Mouse (Mus musculus) MEL (cell line): ENCODE measurements around the gene 6430628N08Rik. TPM values are rescaled to one million over a fixed set of nuclear protein-coding genes. Genes with fewer than 3 reads are reported as not detected.

Source experiments
- DNase-seq: peaks from one replicate; pipeline ENCODE4 v3.0.0; 2011; ENCODE audit warnings: low read depth, low spot score
- H3K27ac ChIP-seq: 2 replicates; pipeline ENCODE4 v1.5.1; 2012; ENCODE audit warnings: low read depth, mild to moderate bottlenecking, control low read depth, low read length, moderate library complexity; ENCODE audit not compliant: control insufficient read depth
- H3K27me3 ChIP-seq, 2 experiments: fragments of 150-350 bp in 1 of 2; sonication (generic) in 1 of 2; 2 replicates each; pipeline ENCODE4 v1.6.1; 2012; ENCODE audit warnings: low read length in 2 of 2, mild to moderate bottlenecking in 2 of 2, improper control_type of control experiment in 1 of 2, moderate library complexity in 1 of 2; ENCODE audit not compliant: insufficient read depth in 2 of 2, control insufficient read depth in 1 of 2
- H3K36me3 ChIP-seq, 2 experiments: 2 replicates each; pipeline ENCODE4 v1.6.1; 2012 to 2014; ENCODE audit warnings: low read length in 2 of 2, improper control_type of control experiment in 1 of 2, inconsistent platforms in 1 of 2, mild to moderate bottlenecking in 1 of 2; ENCODE audit not compliant: insufficient read depth in 2 of 2, control insufficient read depth in 1 of 2
- H3K4me1 ChIP-seq, 2 experiments: fragments of 150-350 bp in 1 of 2; sonication (generic) in 1 of 2; 2 replicates each; pipeline ENCODE4 v1.6.1; 2012; ENCODE audit warnings: low read length in 2 of 2, improper control_type of control experiment in 1 of 2, mild to moderate bottlenecking in 1 of 2; ENCODE audit not compliant: insufficient read depth in 2 of 2, control insufficient read depth in 1 of 2
- H3K4me3 ChIP-seq, 2 experiments: fragments of 150-350 bp in 1 of 2; sonication (generic) in 1 of 2; 2 replicates each; pipeline ENCODE4 v1.5.1; 2012; ENCODE audit warnings: low read depth in 2 of 2, low read length in 2 of 2, mild to moderate bottlenecking in 2 of 2, moderate library complexity in 2 of 2, control low read depth in 1 of 2, improper control_type of control experiment in 1 of 2; ENCODE audit not compliant: control insufficient read depth in 1 of 2, insufficient read depth in 1 of 2
- H3K79me2 ChIP-seq: 2 replicates; pipeline ENCODE4 v1.6.1; 2012; ENCODE audit warnings: mild to moderate bottlenecking, low read length, moderate library complexity; ENCODE audit not compliant: control insufficient read depth, poor library complexity, insufficient read depth
- H3K9ac ChIP-seq: 2 replicates; pipeline ENCODE4 v1.6.1; 2012; ENCODE audit warnings: low read depth, mild to moderate bottlenecking, control low read depth, low read length, moderate library complexity; ENCODE audit not compliant: control insufficient read depth, poor library complexity, severe bottlenecking
- H3K9me3 ChIP-seq: fragments of 150-350 bp; sonication (generic); replicated peaks from 2 replicates; pipeline ENCODE4 v1.6.1; 2012; ENCODE audit warnings: mild to moderate bottlenecking, low read length, improper control_type of control experiment, moderate library complexity; ENCODE audit not compliant: insufficient read depth
- CHD1 ChIP-seq: IDR thresholded peaks from 2 replicates; pipeline ENCODE4 v1.6.1; 2012; ENCODE audit warnings: low read depth, mild to moderate bottlenecking, inconsistent platforms, low read length, improper control_type of control experiment
- CHD2 ChIP-seq: IDR thresholded peaks from 2 replicates; pipeline ENCODE4 v1.6.1; 2011; ENCODE audit warnings: low read length, improper control_type of control experiment
- E2F4 ChIP-seq: IDR thresholded peaks from 2 replicates; pipeline ENCODE4 v1.6.1; 2011; ENCODE audit warnings: low read depth, low read length, improper control_type of control experiment, borderline replicate concordance
- HCFC1 ChIP-seq: IDR thresholded peaks from 2 replicates; pipeline ENCODE4 v1.6.1; 2012; ENCODE audit warnings: low read depth, mild to moderate bottlenecking, inconsistent platforms, low read length, improper control_type of control experiment, moderate library complexity
- JUND ChIP-seq: IDR thresholded peaks from 2 replicates; pipeline ENCODE4 v1.6.1; 2011; ENCODE audit warnings: low read depth, mild to moderate bottlenecking, improper control_type of control experiment, low read length
- MAFK ChIP-seq: IDR thresholded peaks from 2 replicates; pipeline ENCODE4 v1.6.1; 2011; ENCODE audit warnings: low read depth, mild to moderate bottlenecking, low read length, improper control_type of control experiment, borderline replicate concordance
- MAX ChIP-seq: IDR thresholded peaks from 2 replicates; pipeline ENCODE4 v1.6.1; 2011; ENCODE audit warnings: low read length, improper control_type of control experiment
- MAZ ChIP-seq: IDR thresholded peaks from 2 replicates; pipeline ENCODE4 v1.6.1; 2012; ENCODE audit warnings: low read depth, mild to moderate bottlenecking, inconsistent platforms, low read length, improper control_type of control experiment
- MEF2A ChIP-seq: IDR thresholded peaks from 2 replicates; pipeline ENCODE4 v1.6.1; 2014; ENCODE audit warnings: low read depth, mild to moderate bottlenecking, inconsistent platforms, low read length, improper control_type of control experiment; ENCODE audit not compliant: poor library complexity, insufficient replicate concordance, severe bottlenecking; ENCODE audit errors: extremely low read depth
- MXI1 ChIP-seq: IDR thresholded peaks from 2 replicates; pipeline ENCODE4 v1.6.1; 2011; ENCODE audit warnings: mild to moderate bottlenecking, low read depth, low read length, improper control_type of control experiment
- MYB ChIP-seq: IDR thresholded peaks from 2 replicates; pipeline ENCODE4 v1.6.1; 2011; ENCODE audit warnings: mild to moderate bottlenecking, low read depth, low read length, improper control_type of control experiment
- MYC ChIP-seq: IDR thresholded peaks from 2 replicates; pipeline ENCODE4 v1.6.1; 2011; ENCODE audit warnings: low read depth, mild to moderate bottlenecking, low read length, improper control_type of control experiment, moderate library complexity
- NELFE ChIP-seq: IDR thresholded peaks from 2 replicates; pipeline ENCODE4 v1.6.1; 2011; ENCODE audit warnings: low read depth, low read length, improper control_type of control experiment
- NRF1 ChIP-seq: IDR thresholded peaks from 2 replicates; pipeline ENCODE4 v1.6.1; 2014; ENCODE audit warnings: low read depth, mild to moderate bottlenecking, inconsistent platforms, low read length, improper control_type of control experiment, moderate library complexity; ENCODE audit not compliant: poor library complexity, insufficient read depth, severe bottlenecking
- POLR2A ChIP-seq, 2 experiments: IDR thresholded peaks; 2 replicates each; pipeline ENCODE4 v1.6.1; 2011 to 2012; ENCODE audit warnings: low read length in 2 of 2, mild to moderate bottlenecking in 2 of 2, control low read depth in 1 of 2, improper control_type of control experiment in 1 of 2, low read depth in 1 of 2, moderate library complexity in 1 of 2; ENCODE audit not compliant: control insufficient read depth in 1 of 2, insufficient read depth in 1 of 2, poor library complexity in 1 of 2
- POLR2AphosphoS2 ChIP-seq: IDR thresholded peaks from 2 replicates; pipeline ENCODE4 v1.6.1; 2011; ENCODE audit warnings: low read length, improper control_type of control experiment
- POLR2AphosphoS5 ChIP-seq: IDR thresholded peaks from 2 replicates; pipeline ENCODE4 v1.6.1; 2012; ENCODE audit warnings: low read depth, borderline replicate concordance, mild to moderate bottlenecking, inconsistent platforms, low read length, moderate library complexity, mixed read lengths
- RAD21 ChIP-seq: IDR thresholded peaks from 2 replicates; pipeline ENCODE4 v1.6.1; 2011; ENCODE audit warnings: mild to moderate bottlenecking, low read depth, low read length, improper control_type of control experiment
- RCOR1 ChIP-seq: IDR thresholded peaks from 2 replicates; pipeline ENCODE4 v1.6.1; 2012; ENCODE audit warnings: low read depth, mild to moderate bottlenecking, inconsistent platforms, low read length, improper control_type of control experiment
- SIN3A ChIP-seq: IDR thresholded peaks from 2 replicates; pipeline ENCODE4 v1.6.1; 2012; ENCODE audit warnings: low read length, improper control_type of control experiment, inconsistent platforms
- SMC3 ChIP-seq: IDR thresholded peaks from 2 replicates; pipeline ENCODE4 v1.6.1; 2011; ENCODE audit warnings: low read depth, low read length, improper control_type of control experiment
- TAL1 ChIP-seq: IDR thresholded peaks from 2 replicates; pipeline ENCODE4 v1.6.1; 2012; ENCODE audit warnings: mild to moderate bottlenecking, inconsistent platforms, low read length, moderate library complexity, mixed read lengths
- UBTF ChIP-seq: IDR thresholded peaks from 2 replicates; pipeline ENCODE4 v1.6.1; 2012; ENCODE audit warnings: low read depth, mild to moderate bottlenecking, inconsistent platforms, low read length, improper control_type of control experiment, moderate library complexity, borderline replicate concordance; ENCODE audit not compliant: insufficient read depth
- ZC3H11A ChIP-seq: IDR thresholded peaks from 2 replicates; pipeline ENCODE4 v1.6.1; 2012; ENCODE audit warnings: low read depth, mild to moderate bottlenecking, inconsistent platforms, low read length, improper control_type of control experiment
- polyA plus RNA-seq, 2 experiments: library from polyadenylated mRNA; stranded (reverse) in 1 of 2; unstranded in 1 of 2; fragments of >175 nt in 1 of 2; fragments of >200 nt in 1 of 2; gene quantifications; 2 replicates each; pipeline versions ENCODE4 v1.2.1 to v1.2.4; 2012; ENCODE audit warnings: low replicate concordance in 2 of 2, low read depth in 1 of 2; ENCODE audit not compliant: insufficient read length in 2 of 2, insufficient read depth in 1 of 2, missing spikeins in 1 of 2
- total RNA-seq: library from RNA; depleted of rRNA; stranded (reverse); fragments of 300-350 nt; gene quantifications from 2 replicates; pipeline ENCODE4 v1.2.3, GENCODE M21; 2012

6430628N08Rik gene
- total and polyA plus RNA-seq, 3 experiments: not detected

GRCm38 (mm10) chr4:115931556-115932088 lies 41.2 kb downstream of the 6430628N08Rik start:
- TF ChIP-seq NRF1 (no peak), POLR2A (IDR thresholded peaks at IDR 0.05; ENCODE audit: control insufficient read depth in 1 of 2, insufficient read depth in 1 of 2, low read depth in 1 of 2, low read length in 2 of 2, poor library complexity in 1 of 2) (no peak), POLR2AphosphoS2 (no peak), TAL1 (no peak), MAZ (no peak), JUND (no peak), RCOR1 (no peak), CHD1 (no peak), MAX (no peak), SIN3A (no peak), MEF2A (no peak), ZC3H11A (no peak), E2F4 (no peak)
- Histone ChIP-seq H3K36me3 (no peaks in the 10 kb centered on the region), H3K4me1 (no peaks in the 10 kb centered on the region), H3K27me3 (peaks cover 0 to 5% of the 10 kb centered on the region in 2 experiments; a peak in 3 of 4 replicates), H3K9ac (no peak overlapping the region), H3K79me2 (no peaks in the 10 kb centered on the region), H3K4me3 (no peak overlapping the region), H3K27ac (no peak overlapping the region), H3K9me3 (no peaks in the 10 kb centered on the region)
- DNase-seq: no peak

GRCm38 (mm10) chr4:115935835-115936581 lies 45.5 kb downstream of the 6430628N08Rik start:
- H3K27me3 ChIP-seq: peaks cover 0 to 2% of the 10 kb centered on the region in 2 experiments; a peak in 1 of 4 replicates

More at GRCm38 (mm10) chr4:115935835-115936581, 45.5 kb downstream of the 6430628N08Rik start:
- TF ChIP-seq MAFK (no peak), MYC (no peak), SMC3 (no peak), SIN3A (no peak), JUND (no peak), NELFE (no peak), E2F4 (no peak), POLR2AphosphoS5 (no peak), CHD2 (no peak), MEF2A (no peak), UBTF (no peak), RAD21 (no peak), RCOR1 (no peak), MXI1 (no peak), HCFC1 (no peak), POLR2AphosphoS2 (no peak), MAZ (no peak), POLR2A (IDR thresholded peaks at IDR 0.05; ENCODE audit: control insufficient read depth in 1 of 2, insufficient read depth in 1 of 2, low read depth in 1 of 2, low read length in 2 of 2, poor library complexity in 1 of 2) (no peak), MYB (no peak)
- H3K9me3 ChIP-seq: no peaks in the 10 kb centered on the region
- H3K36me3 ChIP-seq: no peaks in the 10 kb centered on the region
- no peak overlapping the region for H3K4me3 ChIP-seq
- H3K27ac ChIP-seq: no peak overlapping the region
- no peaks in the 10 kb centered on the region for H3K4me1 ChIP-seq
- DNase-seq: no peak
- no peak overlapping the region for H3K9ac ChIP-seq
- H3K79me2 ChIP-seq: no peaks in the 10 kb centered on the region
